Mouse (Mus musculus) neural tube, embryonic 14.5 days (tissue): ENCODE data around the gene Meis2. TPM values are rescaled to one million over a fixed set of nuclear protein-coding genes. Genes with fewer than 3 reads are reported as not detected.
A peak's percentile ranks its signal among the peaks of the same experiment; 100 is the strongest.

Experiments used
- ATAC-seq: fragments of 200-750 bp; cut with Nextera tagmentation; 2 replicates; pipeline ENCODE4 v1.8.0; 2017; ENCODE audit warnings: low read depth, mild to moderate bottlenecking, moderate TSS enrichment, moderate library complexity
- H3K27ac ChIP-seq: fragments of 300-500 bp; sonication (generic); 2 replicates; pipeline ENCODE4 v1.5.1; 2014; ENCODE audit warnings: low read depth, mild to moderate bottlenecking, control low read depth, low read length, moderate library complexity, mixed read lengths
- H3K27me3 ChIP-seq: fragments of 300-500 bp; sonication (generic); 2 replicates; pipeline ENCODE4 v1.6.1; 2014; ENCODE audit warnings: low read length; ENCODE audit not compliant: control insufficient read depth, insufficient read depth
- H3K36me3 ChIP-seq: fragments of 300-500 bp; sonication (generic); 2 replicates; pipeline ENCODE4 v1.6.1; 2014; ENCODE audit warnings: low read length, mixed read lengths; ENCODE audit not compliant: control insufficient read depth, insufficient read depth
- H3K4me1 ChIP-seq: fragments of 300-500 bp; sonication (generic); 2 replicates; pipeline ENCODE4 v1.6.1; 2014; ENCODE audit warnings: low read length; ENCODE audit not compliant: control insufficient read depth, insufficient read depth
- H3K4me2 ChIP-seq: fragments of 300-500 bp; sonication (generic); 2 replicates; pipeline ENCODE4 v1.6.1; 2014; ENCODE audit warnings: mild to moderate bottlenecking, low read depth, low read length, control low read depth
- H3K4me3 ChIP-seq: fragments of 300-500 bp; sonication (generic); 2 replicates; pipeline ENCODE4 v1.5.1; 2014; ENCODE audit warnings: low read depth, low read length, control low read depth, mixed read lengths
- H3K9ac ChIP-seq: fragments of 300-500 bp; sonication (generic); replicated peaks from 2 replicates; pipeline ENCODE4 v1.6.1; 2014; ENCODE audit warnings: low read depth, mild to moderate bottlenecking, control low read depth, low read length, mixed read lengths
- H3K9me3 ChIP-seq: fragments of 300-500 bp; sonication (generic); 2 replicates; pipeline ENCODE4 v1.6.1; 2016; ENCODE audit warnings: low read length; ENCODE audit not compliant: control insufficient read depth
- WGBS: fragments of 180-500 bp; shearing (Covaris S2); extraction: QIAGEN DNeasy Blood & Tissue Kit; methylation state at CpG from one replicate; pipeline ENCODE4 v1.1.7; 2014; 5-methylcytosine and 5-hydroxymethylcytosine counted together
- polyA plus RNA-seq: library from polyadenylated mRNA; unstranded; fragments of >200 nt; fragmentation: Nextera tagmentation; extraction: Ambion mirVana; gene quantifications from 2 replicates; pipeline ENCODE4 v1.2.1, GENCODE M21; 2014

Meis2 gene
- polyA plus RNA-seq, 1 experiment from 2014 or later = 117 TPM

DNA sequence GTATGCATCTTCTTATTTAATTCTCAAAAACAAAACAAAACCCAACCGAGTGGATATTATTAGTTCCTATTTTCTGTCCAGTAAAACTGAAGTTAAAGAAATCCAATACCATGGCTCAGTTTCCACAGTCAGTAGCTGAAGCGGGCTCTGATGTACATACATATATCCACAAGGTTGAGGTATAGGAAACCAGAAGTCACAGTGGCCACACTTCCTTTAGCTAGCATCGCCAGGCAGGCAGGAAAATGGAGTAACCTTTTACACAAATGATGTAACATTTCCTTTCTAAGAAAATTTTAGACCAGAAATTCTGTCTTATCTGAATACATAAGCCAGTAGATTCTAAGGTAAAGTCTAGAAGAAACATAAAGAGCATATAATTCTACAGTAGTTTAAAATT lies 175.6 kb downstream of the Meis2 start:
- Histone ChIP-seq H3K27me3 (no peaks in the 10 kb centered on the region), H3K9me3 (no peaks in the 10 kb centered on the region), H3K27ac (no peak overlapping the region), H3K36me3 (no peaks in the 10 kb centered on the region), H3K4me2 (no peak overlapping the region), H3K9ac (no peak overlapping the region), H3K4me3 (no peak overlapping the region), H3K4me1 (peaks cover 9% of the 10 kb centered on the region)
- ATAC-seq = no peak
- 92% methylated on average over 3 of the region's 3 CpGs for WGBS

DNA sequence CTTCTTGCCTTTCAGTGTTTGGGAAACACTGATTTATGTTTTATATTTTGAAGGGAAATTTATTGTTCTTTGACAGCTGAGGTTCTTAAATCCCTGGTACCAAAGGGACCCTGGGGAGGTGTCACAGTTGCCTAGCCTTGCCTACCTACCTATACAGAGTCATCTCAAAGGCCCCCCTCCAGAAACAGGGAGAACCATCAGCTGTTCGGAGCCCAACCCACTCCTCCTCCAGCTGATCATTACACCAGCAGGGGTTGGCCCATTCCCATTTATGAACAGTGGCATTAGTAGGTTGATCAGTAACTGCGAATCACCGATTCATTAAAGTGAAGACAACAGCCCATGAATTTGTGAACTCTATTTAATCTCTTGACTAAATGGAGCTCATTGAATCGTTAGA lies 176.4 kb downstream of the Meis2 start:
- H3K9ac ChIP-seq = no peak overlapping the region
- H3K4me2 ChIP-seq = no peak overlapping the region
- H3K9me3 ChIP-seq = no peaks in the 10 kb centered on the region
- H3K4me3 ChIP-seq = no peak overlapping the region
- H3K4me1 ChIP-seq = peaks cover 11% of the 10 kb centered on the region
- ATAC-seq = no peak; the same call in 1 of the 2 replicates
- 34% methylated on average over 4 of the region's 4 CpGs for WGBS
- H3K27me3 ChIP-seq = no peaks in the 10 kb centered on the region
- no peak overlapping the region for H3K27ac ChIP-seq
- no peaks in the 10 kb centered on the region for H3K36me3 ChIP-seq

DNA sequence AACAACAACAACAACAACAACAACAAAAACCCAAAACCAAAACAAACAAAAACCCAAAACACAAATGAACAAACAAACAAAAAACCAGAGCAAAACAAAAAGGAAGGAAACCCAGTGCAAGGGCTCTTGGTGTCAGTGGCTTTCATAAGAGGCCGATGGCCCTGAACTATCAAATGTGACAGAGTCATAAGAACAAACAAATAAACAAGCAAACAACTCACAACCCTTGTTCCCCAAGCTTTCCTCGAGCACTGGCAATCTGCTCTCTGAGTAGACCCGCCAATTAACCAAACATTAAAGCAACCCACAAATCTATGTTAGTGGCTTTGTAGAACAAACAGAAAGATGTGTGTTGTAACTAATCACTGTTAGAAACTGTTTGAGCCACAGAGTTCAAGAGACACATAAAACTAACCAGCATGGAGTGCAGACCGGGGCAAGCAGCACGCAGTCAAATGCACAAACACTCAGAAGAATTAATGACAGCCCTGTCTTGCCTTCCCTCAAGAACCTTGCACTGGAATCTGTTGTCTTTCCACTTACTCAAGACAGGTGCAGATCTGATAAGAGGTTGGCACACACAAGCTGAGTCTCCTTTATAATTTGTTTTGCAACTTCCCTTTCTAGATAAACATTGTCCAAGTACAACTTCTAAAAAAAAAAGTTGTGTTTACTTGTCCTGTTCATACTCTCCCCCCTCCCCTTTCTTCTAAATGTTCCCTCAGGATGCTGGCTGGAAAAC lies 177.1 kb downstream of the Meis2 start:
- H3K4me1 ChIP-seq = peaks cover 17% of the 10 kb centered on the region
- no peak for ATAC-seq
- no peak overlapping the region for H3K4me2 ChIP-seq
- no peak overlapping the region for H3K4me3 ChIP-seq
- no peaks in the 10 kb centered on the region for H3K9me3 ChIP-seq
- H3K27ac ChIP-seq = no peak overlapping the region
- no peaks in the 10 kb centered on the region for H3K36me3 ChIP-seq
- H3K9ac ChIP-seq = no peak overlapping the region
- no peaks in the 10 kb centered on the region for H3K27me3 ChIP-seq
- WGBS = 45% methylated on average over 5 of the region's 5 CpGs

DNA sequence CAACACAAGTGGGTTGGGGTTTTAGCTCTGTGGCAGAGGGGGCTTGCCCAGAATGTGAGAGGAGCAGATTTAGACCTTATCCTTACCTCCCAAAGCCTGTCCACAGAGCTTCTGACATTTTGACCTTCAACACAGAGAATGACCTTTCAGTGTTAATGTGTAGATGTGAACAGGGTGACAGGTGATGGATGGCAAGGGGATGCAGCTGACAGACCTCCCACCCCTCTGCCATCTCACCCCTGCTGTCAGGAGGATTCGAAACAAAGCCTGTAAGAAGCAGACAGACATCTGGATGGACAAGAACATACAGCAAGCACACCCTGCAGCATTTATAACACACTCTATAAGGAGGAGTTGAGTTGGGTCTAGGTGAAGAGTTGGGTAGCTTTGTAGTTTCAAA lies 178.0 kb downstream of the Meis2 start:
- Histone ChIP-seq H3K9me3 (no peaks in the 10 kb centered on the region), H3K27ac (no peak overlapping the region), H3K36me3 (no peaks in the 10 kb centered on the region), H3K4me1 (peaks cover 17% of the 10 kb centered on the region), H3K9ac (no peak overlapping the region), H3K4me2 (no peak overlapping the region), H3K27me3 (no peaks in the 10 kb centered on the region), H3K4me3 (no peak overlapping the region)
- WGBS = 29% methylated on average over 1 of the region's 1 CpGs
- no peak for ATAC-seq

DNA sequence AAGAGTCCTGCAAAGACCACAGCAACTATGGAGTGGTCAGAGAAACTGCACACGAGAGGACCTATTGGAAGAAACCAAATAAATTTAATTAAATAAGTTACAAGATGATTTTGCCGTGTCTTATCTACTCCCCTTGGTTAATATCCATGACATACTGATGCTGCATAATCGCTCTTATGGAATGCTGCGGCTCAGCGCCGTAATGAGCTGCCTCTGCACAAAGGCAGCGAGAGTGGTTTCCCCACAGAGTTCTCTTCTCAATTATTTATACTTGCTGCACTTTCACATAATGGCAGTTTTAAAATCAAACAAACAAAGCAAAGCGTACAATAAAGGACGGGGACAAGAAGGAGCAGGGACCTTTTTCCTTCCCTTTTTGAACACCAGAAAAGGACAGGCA lies 181.5 kb downstream of the Meis2 start:
- ATAC-seq = peak; percentile 82
- 22% methylated on average over 9 of the region's 9 CpGs for WGBS
- Histone ChIP-seq H3K9me3 (no peaks in the 10 kb centered on the region), H3K9ac (no peak overlapping the region), H3K4me2 (no peak overlapping the region), H3K27ac (no peak overlapping the region), H3K4me3 (no peak overlapping the region), H3K27me3 (no peaks in the 10 kb centered on the region), H3K4me1 (peaks cover 13% of the 10 kb centered on the region), H3K36me3 (no peaks in the 10 kb centered on the region)

DNA sequence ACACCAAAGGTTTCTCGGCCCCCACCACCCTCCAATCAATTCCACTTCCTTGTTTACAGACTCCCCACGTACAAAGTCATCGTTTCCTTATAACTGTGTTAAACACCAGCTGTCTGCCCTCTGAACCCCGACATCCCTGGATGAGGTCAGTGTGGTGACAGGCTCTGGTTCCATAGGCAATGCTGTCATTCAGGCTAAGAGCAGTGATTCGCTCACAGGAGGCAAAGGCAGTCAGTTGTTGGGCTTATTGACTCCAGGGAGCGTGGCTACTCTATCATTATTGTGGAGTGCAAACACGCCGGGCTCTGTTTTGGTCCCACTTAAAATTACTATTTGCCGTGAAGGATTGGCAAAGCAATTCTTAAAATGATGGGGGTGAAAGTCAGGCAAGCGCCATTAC lies 182.1 kb downstream of the Meis2 start:
- 42% methylated on average over 10 of the region's 10 CpGs for WGBS
- 0 out of 2 replicates have a peak overlapping the region, but pooled peaks have one; percentile 11 for H3K27ac ChIP-seq
- 0 out of 2 replicates have a peak, but pooled peaks have one; percentile 12 for ATAC-seq

DNA sequence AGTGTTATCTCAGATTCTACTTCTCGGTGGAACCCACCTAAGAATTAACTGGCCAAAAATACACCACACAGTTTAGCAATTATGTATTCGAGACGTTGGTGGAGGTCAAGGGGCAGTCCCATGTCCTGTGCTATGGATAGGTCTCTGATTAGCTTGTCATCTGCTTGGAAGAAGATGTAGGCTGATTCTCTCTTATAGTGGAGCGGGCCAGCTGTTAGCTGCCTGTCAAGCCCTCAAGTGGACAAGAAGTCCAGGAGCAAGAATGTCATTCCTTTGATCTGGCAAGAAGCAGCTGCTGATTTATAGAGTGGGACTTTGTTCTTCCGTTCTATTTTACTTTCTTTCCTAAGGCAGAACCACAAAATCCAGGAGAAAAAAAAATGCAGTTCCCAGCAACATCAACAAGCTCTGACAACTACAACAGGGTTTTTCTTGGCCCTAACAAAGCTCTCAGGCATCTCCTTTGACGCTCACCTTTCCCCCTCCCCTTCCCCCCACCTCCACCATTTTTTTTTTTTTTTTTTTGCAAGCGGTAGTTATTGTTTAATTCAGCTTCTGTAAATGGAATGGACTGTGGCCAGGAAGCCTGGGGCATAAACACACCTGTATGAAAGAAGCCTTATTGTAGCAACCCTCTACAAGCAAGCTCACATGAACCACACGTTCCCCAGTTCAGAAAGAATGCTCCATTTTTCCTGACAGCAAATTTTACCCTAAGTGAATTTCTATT lies 189.7 kb downstream of the Meis2 start:
- Histone ChIP-seq H3K27ac (no peak overlapping the region), H3K4me3 (no peak overlapping the region), H3K4me1 (no peaks in the 10 kb centered on the region), H3K4me2 (no peak overlapping the region), H3K9ac (no peak overlapping the region), H3K36me3 (no peaks in the 10 kb centered on the region), H3K9me3 (no peaks in the 10 kb centered on the region), H3K27me3 (no peaks in the 10 kb centered on the region)
- no peak for ATAC-seq
- 55% methylated on average over 8 of the region's 8 CpGs for WGBS

More for the DNA sequence above, 182.1 kb downstream of the Meis2 start:
- peaks cover 10% of the 10 kb centered on the region for H3K4me1 ChIP-seq
- H3K27me3 ChIP-seq = no peaks in the 10 kb centered on the region
- no peaks in the 10 kb centered on the region for H3K9me3 ChIP-seq
- no peak overlapping the region for H3K4me2 ChIP-seq
- H3K36me3 ChIP-seq = no peaks in the 10 kb centered on the region
- H3K4me3 ChIP-seq = no peak overlapping the region
- no peak overlapping the region for H3K9ac ChIP-seq

DNA sequence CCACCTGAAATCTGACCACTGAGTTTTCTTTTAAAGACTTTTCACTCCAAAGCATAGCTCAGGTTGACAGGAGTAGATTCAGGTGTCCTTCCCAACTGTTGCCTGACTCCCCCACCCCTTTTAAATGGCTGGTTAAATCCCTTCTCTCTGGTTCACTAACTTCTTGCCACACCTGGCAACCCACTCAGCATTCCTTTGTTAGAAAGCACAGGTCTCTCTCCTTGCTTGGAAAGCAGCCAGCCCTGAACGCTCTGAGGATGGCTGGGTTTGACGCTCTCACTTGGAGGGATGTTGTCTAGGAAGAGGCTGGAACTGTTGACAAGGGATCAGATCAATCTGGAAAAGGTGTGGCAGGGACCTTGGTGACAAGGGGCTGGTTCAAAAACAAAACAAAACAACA lies 192.8 kb downstream of the Meis2 start:
- 25% methylated on average over 2 of the region's 2 CpGs for WGBS
- Histone ChIP-seq H3K4me1 (peaks cover 5% of the 10 kb centered on the region; the same call in 1 of the 2 replicates), H3K36me3 (no peaks in the 10 kb centered on the region), H3K9ac (no peak overlapping the region), H3K4me2 (no peak overlapping the region), H3K27ac (no peak overlapping the region), H3K27me3 (no peaks in the 10 kb centered on the region), H3K4me3 (no peak overlapping the region), H3K9me3 (no peaks in the 10 kb centered on the region)
- ATAC-seq = no peak

DNA sequence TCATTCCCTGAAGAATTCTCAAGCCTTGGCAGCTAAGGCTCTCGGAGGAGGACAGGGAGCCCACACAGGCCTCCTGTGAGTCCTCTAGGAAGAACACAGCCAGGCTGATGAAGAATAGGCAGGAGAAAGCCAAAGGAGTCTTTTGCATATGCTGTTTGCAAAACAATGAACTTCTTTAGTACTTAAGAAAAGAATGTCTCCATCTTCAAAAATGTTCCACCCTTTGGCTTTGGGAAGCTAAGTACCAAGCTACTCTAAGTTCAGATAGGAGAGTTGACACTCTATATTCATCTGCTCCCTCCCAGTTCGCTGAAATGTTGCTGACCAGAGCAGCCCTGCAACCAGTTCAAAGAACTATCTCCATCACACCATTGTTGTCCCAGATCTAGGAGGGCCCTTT lies 195.7 kb downstream of the Meis2 start:
- WGBS = 22% methylated on average over 2 of the region's 2 CpGs
- Histone ChIP-seq H3K9ac (no peak overlapping the region), H3K27ac (no peak overlapping the region), H3K9me3 (no peaks in the 10 kb centered on the region), H3K4me3 (no peak overlapping the region), H3K4me1 (peaks cover 5% of the 10 kb centered on the region), H3K27me3 (no peaks in the 10 kb centered on the region), H3K36me3 (no peaks in the 10 kb centered on the region), H3K4me2 (no peak overlapping the region)
- no peak for ATAC-seq
